Mouse (Mus musculus): ENCODE measurements around the gene Lrig2.

Gene Lrig2

GRCm38 (mm10) chr3:104367912-104368311 is 143.8 kb downstream of the Lrig2 start:
- DNase-seq (ENCODE audit: low read depth, low spot score), result no peak

DNA sequence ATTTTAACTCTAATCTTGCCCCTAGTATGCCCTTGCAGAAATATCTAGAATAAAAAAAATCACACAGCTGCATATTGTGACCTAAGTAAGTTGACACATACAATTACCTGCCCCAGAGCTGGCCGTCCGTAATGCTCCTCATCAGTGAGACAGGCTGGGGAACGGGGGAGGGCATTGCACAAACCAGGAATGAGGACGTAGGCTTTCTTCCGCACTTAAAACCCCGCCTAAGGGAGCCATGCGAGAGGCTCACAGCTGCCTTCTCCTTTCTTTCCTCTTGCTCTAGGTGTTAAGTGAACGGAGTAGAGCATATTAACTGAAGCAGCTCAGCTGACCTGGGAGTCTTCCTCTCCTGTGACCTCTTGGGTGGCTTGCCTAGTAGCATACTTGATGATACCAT is 149.9 kb downstream of the Lrig2 start:
- no peak for DNase-seq (ENCODE audit: low read depth, low spot score)

- no peak for DNase-seq (ENCODE audit: low read depth, low spot score)
Observed at GRCm38 (mm10) chr3:104360325-104360724, 151.4 kb downstream of the Lrig2 start.

- DNase-seq (ENCODE audit: low read depth, low spot score), result no peak
Observed at GRCm38 (mm10) chr3:104359225-104360135, 152.2 kb downstream of the Lrig2 start.

DNA sequence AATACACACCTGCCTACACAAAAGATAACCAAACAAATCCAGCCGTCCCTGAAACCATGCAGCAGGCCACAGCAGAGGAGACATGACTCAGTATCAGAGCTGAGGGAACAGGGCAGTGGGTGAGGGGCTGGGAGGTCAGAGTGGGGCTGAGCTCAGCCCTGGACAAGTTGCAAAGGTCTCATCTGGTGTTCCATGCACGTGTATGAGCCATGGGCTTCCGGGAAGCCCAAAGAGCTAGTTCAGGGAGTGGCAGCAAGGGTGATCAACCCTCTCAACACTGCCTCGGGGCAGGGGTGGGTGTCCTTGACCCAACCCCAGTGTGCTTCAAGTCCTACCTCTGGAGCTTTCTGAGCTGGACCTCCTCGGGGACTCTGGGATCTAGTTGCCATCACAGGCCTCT is 153.0 kb downstream of the Lrig2 start:
- DNase-seq (ENCODE audit: low read depth, low spot score), result no peak

GRCm38 (mm10) chr3:104356106-104356505 is 155.6 kb downstream of the Lrig2 start:
- no peak for DNase-seq (ENCODE audit: low read depth, low spot score)

- no peak for DNase-seq (ENCODE audit: low read depth, low spot score)
Observed at GRCm38 (mm10) chr3:104353884-104354283, 157.8 kb downstream of the Lrig2 start.

GRCm38 (mm10) chr3:104352358-104353060 is 159.2 kb downstream of the Lrig2 start:
- DNase-seq (ENCODE audit: low read depth, low spot score), result no peak

GRCm38 (mm10) chr3:104350253-104350945 is 161.3 kb downstream of the Lrig2 start:
- DNase-seq (ENCODE audit: low read depth, low spot score), result no peak

- no peak for DNase-seq (ENCODE audit: low read depth, low spot score)
Observed at GRCm38 (mm10) chr3:104349847-104350228, 161.9 kb downstream of the Lrig2 start.

- no peak for DNase-seq (ENCODE audit: low read depth, low spot score)
Observed at GRCm38 (mm10) chr3:104349203-104349846, 162.4 kb downstream of the Lrig2 start.

All from CD4-positive helper T cell, adult 2 months (primary cell).